Mouse (Mus musculus): ENCODE measurements around the gene Mki67.

Gene Mki67

GRCm38 (mm10) chr7:135668852-135669739 is 47.1 kb downstream of the Mki67 start:
- peak; percentile 79 for DNase-seq (ENCODE audit: low read depth, low spot score)

GRCm38 (mm10) chr7:135666314-135666713 is 49.8 kb downstream of the Mki67 start:
- no peak for DNase-seq (ENCODE audit: low read depth, low spot score)

- DNase-seq (ENCODE audit: low read depth, low spot score), result no peak
These were observed 52.0 kb downstream of the Mki67 start for GRCm38 (mm10) chr7:135664211-135664610.

- no peak for DNase-seq (ENCODE audit: low read depth, low spot score)
These were observed 55.8 kb downstream of the Mki67 start for GRCm38 (mm10) chr7:135660314-135660713.

GRCm38 (mm10) chr7:135659314-135659935 is 56.7 kb downstream of the Mki67 start:
- no peak for DNase-seq (ENCODE audit: low read depth, low spot score)

GRCm38 (mm10) chr7:135658150-135658549 is 58.0 kb downstream of the Mki67 start:
- DNase-seq (ENCODE audit: low read depth, low spot score), result no peak

DNA sequence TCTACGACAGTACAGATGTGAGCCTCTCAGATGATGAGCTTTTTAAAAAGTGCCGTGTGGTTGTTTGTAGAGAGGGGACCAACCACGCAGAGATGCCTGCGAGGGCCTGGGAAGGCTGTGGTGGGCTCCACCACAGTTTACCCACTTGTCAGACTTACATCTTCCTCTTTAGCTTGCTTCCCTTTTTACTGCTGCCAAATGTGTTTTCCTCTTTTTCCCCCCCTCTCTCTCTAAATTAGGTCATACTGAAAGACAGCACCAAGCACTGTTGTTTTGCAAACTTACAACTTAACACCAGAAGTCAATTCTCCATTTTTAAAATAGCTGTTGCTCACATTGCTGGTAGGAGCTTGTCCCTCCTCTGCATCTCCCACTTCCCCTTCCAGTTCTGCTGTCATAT is 61.0 kb downstream of the Mki67 start:
- DNase-seq (ENCODE audit: low read depth, low spot score), result no peak

DNA sequence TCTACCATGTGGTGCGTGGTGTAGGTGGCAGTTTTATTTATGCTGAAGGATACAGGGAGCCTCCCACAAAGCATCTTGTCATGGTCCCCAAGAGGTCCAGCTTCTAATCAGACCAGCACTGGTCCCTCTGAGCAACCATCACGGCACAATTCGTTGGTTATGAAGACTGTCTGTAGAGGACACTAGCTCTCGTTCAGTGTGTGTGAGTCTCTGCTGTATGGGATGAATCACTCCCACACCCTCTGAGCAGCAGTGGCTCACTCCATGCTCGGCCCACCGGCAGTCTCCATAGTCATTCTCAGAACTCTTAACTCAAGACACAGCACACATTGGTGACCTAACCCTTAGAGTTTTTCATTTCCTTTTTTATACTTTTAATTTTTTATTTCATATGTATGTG is 61.9 kb downstream of the Mki67 start:
- DNase-seq (ENCODE audit: low read depth, low spot score), result no peak

- no peak for DNase-seq (ENCODE audit: low read depth, low spot score)
These were observed 62.6 kb downstream of the Mki67 start for GRCm38 (mm10) chr7:135653601-135654000.

- no peak for DNase-seq (ENCODE audit: low read depth, low spot score)
These were observed 63.4 kb downstream of the Mki67 start for GRCm38 (mm10) chr7:135652781-135653180.

DNA sequence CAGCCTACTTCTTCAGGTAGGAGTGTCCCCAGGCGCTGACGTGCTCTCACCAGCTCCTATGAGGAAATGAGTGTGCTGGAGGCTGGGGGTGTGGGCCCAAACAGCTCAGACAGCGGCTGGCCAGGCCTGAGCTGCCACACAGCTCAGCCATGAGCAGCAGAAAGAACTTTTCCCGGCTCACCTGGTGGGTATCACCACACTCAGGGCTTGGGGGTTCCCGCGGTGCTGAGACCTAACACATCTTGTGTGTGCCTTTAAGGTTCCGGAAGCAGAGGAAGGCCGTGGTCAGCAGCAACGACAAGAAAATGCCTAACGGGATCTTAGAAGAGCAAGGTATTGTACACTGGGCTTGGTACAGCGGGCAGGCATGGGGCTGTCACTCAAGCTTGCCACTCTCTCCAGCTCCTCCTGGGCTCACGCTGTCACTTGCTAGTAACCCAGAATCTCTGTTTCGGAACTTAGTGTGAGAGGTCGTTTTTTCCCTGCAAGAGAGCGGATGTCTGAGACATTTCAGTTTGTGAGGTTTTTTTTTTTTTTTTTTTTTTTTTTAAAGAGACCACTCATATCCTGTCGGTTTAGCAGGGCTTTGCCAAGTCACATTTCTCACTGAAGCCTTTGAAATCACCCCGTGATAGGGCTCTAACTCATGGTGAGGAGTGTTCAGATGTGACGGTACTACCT is 64.2 kb downstream of the Mki67 start:
- no peak for DNase-seq (ENCODE audit: low read depth, low spot score)

DNA sequence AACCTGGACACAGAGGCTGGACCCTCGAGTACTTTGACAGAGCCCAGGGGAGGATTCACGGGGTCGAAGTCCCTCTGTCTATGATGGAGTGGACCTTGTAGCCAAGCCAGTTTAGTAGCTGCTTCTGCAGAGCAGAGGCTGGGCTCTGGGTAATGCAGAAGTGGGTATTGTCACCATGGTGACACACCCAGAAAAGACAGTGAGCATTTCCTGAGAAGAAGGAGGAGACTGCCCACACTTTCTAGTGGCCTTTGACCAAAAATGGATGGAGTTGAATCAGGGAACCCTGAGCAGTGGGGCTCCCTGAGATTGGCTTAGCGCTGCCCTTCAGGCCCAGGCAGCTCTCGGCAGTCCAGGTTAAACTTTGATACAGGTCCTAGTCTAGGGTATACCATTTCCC is 66.1 kb downstream of the Mki67 start:
- DNase-seq (ENCODE audit: low read depth, low spot score), result no peak

- no peak for DNase-seq (ENCODE audit: low read depth, low spot score)
These were observed 66.9 kb downstream of the Mki67 start for GRCm38 (mm10) chr7:135649306-135649705.

DNA sequence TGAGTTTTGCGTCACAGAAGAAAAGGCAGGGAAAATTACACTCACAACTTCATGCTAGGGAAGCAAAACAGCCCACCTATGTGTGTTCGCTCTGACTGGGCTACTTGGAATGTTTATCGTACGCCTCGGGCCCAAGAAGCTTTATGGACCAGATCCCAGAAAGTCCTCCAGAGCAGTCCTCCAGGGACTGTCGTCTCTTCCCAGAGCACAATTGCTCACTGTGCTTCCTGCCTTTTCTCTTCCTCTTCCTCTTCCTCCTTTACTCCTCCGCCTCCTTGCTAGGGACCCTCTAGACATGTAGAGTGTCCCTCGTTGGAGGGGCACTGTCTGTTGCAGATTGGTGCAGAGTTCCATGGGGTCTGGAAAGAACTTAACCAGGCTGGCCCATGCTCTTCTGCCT is 67.3 kb downstream of the Mki67 start:
- no peak for DNase-seq (ENCODE audit: low read depth, low spot score)

GRCm38 (mm10) chr7:135646976-135647375 is 69.2 kb downstream of the Mki67 start:
- no peak for DNase-seq (ENCODE audit: low read depth, low spot score)

GRCm38 (mm10) chr7:135644452-135644851 is 71.7 kb downstream of the Mki67 start:
- DNase-seq (ENCODE audit: low read depth, low spot score), result no peak

DNA sequence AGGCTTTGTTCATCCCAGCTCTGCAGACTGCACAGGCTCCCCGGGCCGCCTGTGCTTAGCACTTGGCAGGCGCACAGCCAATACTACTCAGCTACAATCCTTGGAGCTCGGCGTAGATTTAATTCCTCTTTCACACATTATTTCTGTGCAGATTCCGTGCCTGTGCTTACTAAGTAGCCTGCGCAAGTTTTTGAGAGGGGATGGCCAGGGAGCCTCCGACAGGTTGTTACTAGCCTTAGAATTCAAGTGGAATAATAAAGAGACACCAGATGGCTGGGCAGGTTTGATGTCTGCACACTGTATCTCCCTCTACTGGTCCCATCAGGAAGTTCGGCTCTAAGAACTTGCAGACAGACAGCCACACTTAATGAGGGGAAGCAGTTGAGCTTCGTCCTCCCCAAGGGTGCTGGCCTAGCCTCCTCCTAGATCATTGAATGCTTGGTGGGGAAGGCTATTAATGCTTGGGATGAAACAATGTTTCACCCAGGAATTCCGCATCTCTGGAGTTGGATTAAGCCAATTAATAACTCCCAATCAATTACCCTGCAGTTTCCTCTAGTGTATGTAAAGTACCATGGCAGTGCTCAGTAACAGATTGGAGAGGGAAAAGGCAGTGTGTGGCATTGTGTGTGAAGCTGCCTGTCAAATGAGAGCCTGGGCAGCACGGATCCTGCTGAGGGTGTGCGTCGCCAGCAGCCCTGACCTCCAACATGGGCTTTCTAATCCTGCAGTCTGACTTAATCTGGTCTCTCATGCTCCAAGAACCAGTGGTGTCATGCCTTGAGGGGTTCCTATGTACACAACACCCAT is 74.3 kb downstream of the Mki67 start:
- peak; percentile 77 for DNase-seq (ENCODE audit: low read depth, low spot score)
